Mouse (Mus musculus) skeletal muscle tissue, adult 2 months (tissue): ENCODE data around the gene Vwa7.
"Not testable (repeated sequence)": the region's sequence is repeated elsewhere in the genome, so short reads cannot be mapped to it uniquely, and the experiment has no call there.

Experiments used
- DNase-seq: peaks from one replicate; pipeline ENCODE4 v3.0.0-alpha.2; 2012; ENCODE audit warnings: low read depth, low spot score

Gene Vwa7

DNA sequence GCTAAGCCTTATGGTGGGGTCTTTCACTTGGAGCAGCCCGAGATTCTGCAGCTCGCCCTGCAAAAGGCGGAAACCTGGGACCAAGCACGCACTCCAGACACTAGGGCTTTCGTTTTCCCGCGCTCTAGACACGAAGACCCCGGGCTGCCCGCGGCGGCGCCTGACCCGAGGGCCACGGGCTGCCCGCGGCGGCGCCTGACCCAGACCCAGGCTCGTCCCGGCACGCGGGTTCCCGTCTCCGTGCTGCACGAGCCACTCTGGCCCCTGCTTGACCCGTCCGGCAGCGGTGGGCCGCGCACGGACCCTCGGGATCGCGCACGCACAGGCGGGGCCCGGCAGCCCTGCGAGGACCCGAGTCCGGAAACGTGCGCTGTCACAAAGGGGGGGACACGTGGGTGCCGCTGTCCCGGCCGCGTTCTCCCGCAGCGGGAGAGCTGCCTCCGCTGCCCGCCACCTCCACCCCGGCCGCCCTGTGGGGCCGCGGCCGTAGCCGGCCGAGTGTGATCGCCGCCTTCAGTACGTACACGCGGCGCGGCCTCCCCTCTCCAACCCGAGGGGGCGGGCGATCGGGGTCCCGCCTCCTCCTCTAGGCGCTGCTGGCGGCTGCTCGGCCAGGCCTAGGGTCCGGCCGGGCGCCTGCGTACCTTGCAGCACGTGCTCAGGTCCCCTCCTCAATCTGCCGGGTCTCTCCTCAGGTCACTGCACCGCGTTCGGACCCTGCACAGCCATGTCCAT lies 15.5 kb upstream of the Vwa7 start, which contains the start of gene Vars:
Gene Vars (plus strand): TSS at position 271 of the 735 bp plus-strand sequence.
- peak; percentile 57 for DNase-seq

- no peak for DNase-seq
These were observed 14.8 kb upstream of the Vwa7 start for GRCm38 (mm10) chr17:35001452-35002152.

DNA sequence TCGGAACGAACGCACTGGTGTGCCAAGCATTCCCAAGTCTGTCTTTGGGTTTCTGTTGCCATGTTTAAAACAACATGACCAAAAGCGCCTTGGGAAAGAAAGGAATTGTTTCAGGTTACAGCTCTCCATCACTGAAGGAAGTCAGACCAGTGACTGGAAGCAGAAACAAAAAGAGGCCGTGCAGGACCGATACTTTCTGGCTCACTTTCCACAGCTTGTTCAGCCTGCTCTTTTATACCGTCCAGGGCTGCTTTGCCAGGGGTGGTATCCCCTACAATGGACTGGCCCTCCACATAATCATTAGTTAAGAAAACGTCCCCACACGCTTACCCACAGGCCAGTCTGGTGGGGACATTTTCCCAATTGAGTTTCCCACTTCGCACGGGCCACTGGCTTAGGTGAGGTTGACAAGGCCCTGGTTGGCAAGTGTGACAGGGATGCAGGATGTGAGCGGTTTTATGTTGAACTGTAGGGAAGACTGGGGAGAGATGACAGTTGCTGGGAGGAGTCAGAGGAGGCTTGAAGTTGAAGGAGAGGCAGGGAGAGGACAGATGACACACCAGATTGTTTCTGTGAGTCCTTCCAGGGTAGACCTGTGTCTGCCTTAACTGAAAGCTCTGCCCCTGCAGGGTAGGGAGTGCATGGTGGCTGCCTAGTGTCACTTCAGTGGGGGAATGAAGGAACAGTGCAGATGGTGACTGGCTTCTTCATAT lies 14.1 kb upstream of the Vwa7 start:
- no peak for DNase-seq

GRCm38 (mm10) chr17:35003022-35003838 lies 13.1 kb upstream of the Vwa7 start:
- no peak for DNase-seq

DNA sequence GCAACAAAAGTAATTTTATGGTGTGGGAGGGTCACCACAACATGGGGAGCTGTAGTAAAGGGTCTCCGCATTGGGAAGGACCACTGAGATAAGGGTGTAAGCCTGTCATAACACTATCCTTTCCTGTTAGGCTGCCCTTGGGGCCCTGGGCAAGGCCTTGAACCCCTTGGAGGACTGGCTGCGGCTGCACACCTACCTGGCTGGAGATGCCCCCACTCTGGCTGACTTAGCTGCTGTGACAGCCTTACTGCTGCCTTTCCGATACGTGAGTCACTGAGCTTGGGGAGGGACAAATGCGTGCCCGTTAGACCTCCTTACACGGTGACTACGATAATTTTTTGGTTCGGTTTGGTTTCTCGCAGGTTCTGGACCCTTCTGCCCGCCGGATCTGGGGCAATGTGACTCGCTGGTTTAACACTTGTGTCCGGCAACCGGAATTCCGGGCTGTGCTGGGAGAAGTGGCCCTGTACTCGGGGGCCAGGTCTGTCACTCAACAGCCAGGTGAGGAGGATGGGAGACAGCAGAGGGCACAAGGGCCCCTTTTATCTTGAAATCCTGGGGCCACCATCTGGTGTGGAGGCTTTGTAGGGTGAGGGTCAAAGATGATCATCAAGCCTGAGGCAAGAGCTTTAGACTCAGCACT lies 12.2 kb upstream of the Vwa7 start:
- no peak for DNase-seq

GRCm38 (mm10) chr17:35005158-35005557 lies 11.2 kb upstream of the Vwa7 start:
- DNase-seq: no peak

- DNase-seq: not testable (repeated sequence)
These were observed 10.5 kb upstream of the Vwa7 start for GRCm38 (mm10) chr17:35005902-35006301.

DNA sequence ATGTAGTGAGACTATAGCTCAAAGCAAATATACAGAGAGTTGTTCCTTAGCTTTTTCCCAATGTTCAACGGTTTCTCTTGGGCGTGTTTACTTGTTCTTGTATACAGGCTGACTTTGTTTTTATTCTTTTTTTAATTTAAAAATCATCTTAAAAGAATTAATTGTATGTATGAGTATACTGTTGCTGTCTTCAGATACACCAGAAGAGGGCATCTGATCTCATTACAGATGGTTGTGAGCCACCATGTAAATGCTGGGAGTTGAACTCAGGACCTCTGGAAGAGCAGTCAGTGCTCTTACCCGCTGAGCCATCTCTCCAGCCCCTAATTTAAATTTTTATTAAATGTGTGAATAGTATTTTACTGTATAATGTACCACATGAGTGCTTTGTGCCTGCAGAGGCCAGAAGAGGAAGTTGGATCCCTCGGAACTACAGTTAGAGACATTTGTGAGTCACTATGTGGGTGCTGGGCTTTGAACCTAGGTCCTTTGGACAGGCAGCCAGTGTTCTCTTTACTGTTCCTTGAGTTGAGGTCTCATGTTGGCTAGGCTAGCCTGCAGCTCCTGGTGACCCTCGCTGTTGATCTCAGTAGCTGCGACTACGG lies 8.9 kb upstream of the Vwa7 start:
- DNase-seq: no peak

DNA sequence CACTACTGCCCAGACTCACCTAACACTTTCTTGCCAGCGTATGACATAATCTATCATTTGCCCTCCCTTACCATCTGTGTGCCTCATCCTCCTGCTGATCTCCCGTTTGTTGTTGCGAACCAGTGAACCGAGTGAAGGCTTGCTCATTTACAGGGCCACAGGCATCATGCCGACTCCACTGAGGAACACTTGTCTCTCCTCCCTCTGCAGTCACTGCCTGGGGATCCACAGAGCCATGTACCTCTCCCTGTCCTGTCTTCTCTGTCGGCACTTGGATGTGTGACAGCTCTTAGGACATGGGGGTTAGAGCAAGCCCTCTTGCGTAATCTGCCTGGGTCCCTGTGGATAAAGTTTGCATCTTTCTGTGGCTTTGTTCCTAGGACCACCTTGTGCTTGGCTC lies 6.8 kb upstream of the Vwa7 start:
- no peak for DNase-seq

DNA sequence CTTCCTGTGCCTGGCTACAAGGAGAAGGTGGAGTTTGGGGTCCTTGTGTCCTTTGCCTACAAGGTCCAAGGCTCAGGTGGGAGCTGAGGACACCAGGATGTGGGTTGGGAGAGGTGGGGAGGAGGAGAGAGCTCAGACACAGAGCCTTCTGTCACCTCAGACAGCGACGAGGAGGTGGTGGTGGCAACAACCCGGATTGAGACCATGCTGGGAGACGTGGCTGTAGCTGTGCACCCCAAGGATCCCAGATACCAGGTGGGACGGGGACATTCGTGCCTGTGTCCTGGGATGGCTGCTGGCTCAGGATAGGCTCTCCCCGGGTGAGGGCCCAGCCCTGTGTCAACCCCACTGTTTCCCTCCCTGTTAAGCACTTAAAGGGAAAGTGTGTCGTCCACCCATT lies 4.9 kb upstream of the Vwa7 start:
- no peak for DNase-seq

DNA sequence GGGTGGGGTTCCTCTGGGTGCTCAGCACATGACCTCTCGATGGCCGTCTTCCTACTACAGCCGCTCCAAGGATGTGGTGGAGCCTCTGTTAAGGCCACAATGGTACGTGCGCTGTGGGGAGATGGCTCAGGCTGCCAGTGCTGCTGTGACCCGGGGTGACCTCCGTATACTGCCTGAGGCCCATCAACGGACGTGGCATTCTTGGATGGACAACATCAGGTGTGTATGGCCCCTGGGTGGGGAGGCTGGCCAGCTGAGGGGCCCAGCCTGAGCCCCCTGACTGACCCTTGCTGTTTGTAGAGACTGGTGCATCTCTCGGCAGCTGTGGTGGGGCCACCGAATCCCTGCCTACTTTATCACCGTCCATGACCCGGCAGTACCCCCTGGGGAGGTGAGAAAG lies 3.9 kb upstream of the Vwa7 start:
- no peak for DNase-seq

GRCm38 (mm10) chr17:35013221-35013620 lies 3.2 kb upstream of the Vwa7 start:
- no peak for DNase-seq

DNA sequence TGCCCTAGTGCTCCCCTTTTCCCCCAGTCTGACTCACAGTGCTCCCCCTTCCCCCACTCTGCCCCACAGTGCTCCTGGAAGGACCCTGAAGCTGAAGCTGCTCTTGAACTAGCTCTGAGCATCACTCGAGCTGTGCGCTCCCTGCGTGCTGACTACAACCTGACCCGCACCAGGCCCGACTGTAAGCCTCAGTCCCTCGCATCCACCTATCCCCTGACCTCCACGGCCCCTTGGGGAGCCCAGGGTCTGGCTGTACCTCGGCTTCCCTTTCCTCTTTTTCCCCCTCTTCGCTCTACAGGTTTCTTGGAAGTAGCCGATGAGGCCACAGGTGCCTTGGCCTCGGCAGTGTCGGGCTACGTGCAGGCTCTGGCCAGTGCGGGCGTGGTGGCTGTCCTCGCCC lies 1.1 kb upstream of the Vwa7 start:
- DNase-seq: no peak

DNA sequence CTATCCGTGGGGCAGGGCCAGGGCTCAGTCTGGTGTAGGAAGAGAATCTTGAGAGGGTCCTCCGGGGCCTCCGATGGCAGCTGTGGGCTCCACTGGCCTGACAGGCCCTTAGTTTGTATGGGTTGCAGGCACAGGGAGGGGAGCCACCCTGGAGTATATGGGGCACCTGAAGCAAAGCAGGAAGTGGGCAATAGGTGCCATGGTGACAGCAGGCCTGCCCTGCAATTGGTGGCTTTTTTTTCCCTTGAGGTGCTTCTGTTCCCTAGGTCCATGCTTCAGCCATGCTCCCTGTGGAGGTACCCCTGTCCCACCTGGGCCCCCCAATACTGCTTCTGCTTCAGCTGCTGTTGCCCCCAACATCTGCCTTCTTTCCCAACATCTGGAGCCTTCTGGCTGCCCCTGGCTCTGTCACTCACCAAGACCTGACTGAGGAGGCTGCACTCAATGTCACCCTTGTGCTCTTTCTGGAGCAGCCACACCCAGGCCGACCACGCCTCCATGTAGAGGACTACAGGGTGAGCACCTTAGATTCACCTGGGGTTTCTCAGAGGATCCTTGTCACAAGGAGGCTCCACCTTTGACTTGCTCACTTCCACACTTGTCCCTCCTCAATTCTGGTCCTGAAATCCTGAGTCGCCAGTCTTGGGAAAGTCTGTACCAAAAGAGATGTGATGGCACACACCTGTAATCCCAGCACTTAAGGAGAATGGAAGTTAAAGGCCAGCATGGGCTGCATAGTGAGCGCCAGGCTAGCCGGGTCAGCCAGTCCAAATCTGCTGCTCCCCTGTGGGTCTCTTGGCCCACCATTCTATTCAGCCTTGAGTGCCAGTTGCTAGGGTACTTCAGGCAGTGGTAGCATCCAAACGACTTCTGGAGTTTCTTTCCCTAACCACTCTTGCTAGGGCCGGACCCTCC lies 669 bp downstream of the Vwa7 start:
- DNase-seq: no peak

DNA sequence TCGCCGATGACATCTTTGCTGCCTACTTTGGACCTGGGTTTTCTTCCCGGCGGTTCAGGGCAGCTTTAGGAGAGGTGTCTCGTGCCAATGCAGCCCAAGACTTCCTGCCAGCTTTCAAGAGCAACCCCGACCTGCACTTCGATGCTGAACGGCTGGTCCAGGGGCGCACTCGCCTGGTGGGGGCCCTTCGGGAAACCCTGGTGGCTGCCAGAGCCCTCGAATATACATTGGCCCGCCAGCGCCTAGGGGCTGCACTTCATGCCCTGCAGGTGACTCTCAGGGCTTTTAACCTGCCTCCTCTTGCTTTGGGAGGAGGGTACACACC lies 1.3 kb downstream of the Vwa7 start:
- DNase-seq: no peak

- no peak for DNase-seq
These were observed 1.8 kb downstream of the Vwa7 start for GRCm38 (mm10) chr17:35018171-35018570.

DNA sequence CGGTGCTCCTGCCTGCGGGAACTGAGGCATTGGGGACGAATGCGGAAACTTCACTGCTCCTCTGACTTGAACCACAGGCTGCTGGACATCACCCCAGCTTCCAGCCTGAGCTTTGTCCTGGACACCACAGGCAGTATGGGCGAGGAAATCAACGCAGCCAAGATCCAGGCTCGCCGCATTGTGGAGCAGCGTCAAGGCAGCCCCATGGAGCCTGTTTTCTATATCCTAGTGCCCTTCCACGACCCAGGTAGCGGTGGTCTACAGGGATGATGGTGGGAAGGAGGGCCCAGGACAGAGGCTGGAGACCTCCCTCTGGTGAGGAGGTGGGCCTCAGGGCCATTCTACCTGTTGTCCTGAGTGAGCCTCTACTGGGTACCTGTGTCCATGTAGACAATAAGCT lies 3.5 kb downstream of the Vwa7 start:
- DNase-seq: no peak

GRCm38 (mm10) chr17:35020551-35020950 lies 4.2 kb downstream of the Vwa7 start:
- no peak for DNase-seq

DNA sequence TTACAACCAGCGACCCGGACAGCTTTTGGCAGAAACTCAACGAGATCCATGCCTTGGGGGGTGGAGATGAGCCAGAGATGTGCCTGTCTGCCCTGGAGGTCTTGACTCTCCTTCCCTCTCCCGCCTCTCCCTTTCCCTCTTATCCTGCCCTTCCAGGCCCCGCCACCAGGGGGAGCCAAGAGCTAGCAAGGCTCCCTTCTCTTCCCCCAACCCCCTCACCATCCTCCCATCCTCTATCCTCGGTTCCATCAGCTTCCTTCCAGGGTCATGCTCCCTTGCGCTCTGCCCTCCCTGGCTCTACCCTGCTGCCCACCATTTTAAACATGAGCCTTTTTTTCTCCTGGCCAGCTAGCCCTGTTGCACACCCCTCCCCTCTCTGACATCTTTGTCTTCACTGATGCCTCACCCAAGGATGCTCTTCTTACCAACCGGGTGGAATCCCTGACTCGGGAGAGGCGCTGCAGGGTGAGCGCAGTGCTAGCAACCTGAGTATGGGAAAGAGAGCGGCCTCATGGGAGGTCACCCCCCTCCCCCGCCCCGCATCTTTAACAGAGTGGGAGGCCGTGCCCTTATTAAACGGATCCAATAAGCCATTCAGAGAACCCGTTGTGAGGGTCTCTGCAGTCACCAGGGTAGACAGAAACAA lies 4.9 kb downstream of the Vwa7 start:
- peak; percentile 65 for DNase-seq
